Mouse (Mus musculus) adipocyte (in vitro differentiated cells): ENCODE data around the gene Urb2.
"Not testable (repeated sequence)": the region's sequence is repeated elsewhere in the genome, so short reads cannot be mapped to it uniquely, and the experiment has no call there.

Experiments used
- DNase-seq: peaks from one replicate; pipeline ENCODE4 v3.0.0-alpha.2; 2016; ENCODE audit warnings: low spot score

The Urb2 gene

DNA sequence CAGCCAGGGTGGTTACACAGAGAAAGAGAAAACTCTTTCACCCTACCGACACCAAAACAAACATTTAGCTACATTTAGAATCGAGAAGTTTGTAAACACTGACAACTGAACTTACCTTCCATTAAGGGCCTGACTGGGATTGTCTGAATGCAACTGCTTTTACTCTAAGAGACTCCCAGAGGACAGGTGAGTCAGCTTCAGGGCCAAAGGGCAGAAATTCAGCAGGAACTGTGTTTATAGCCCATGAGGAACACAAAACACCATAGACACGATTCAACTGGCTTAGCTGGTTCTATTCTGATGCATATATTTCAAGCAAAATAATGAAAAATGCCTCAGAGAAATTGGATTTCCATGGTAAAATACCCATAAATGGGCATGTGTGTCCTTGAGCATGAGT, 6.6 kb upstream of the Urb2 start:
- DNase-seq = no peak

- DNase-seq = no peak
These were observed 1.5 kb upstream of the Urb2 start for GRCm38 (mm10) chr8:124019782-124020181.

- peak; percentile 40 for DNase-seq
These were observed 670 bp upstream of the Urb2 start for GRCm38 (mm10) chr8:124020439-124021236.

DNA sequence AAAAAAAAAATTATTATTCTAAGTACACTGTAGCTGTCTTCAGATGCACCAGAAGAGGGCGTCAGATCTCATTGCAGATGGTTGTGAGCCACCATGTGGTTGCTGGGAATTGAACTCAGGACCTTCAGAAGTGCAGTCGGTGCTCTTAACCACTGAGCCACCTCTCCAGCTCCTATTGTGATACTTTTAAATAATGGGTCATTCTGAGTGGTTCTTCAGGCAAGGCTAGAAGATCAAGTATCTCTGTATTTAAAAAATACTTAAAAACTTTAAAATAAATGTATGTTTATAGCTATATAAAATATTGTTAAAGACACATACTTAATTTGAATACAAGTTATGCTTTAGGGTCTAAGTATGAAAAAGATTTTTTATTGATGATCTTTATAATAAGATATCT, 5.0 kb downstream of the Urb2 start:
- not testable (repeated sequence) for DNase-seq

GRCm38 (mm10) chr8:124027831-124028230, 6.5 kb downstream of the Urb2 start:
- DNase-seq = no peak

DNA sequence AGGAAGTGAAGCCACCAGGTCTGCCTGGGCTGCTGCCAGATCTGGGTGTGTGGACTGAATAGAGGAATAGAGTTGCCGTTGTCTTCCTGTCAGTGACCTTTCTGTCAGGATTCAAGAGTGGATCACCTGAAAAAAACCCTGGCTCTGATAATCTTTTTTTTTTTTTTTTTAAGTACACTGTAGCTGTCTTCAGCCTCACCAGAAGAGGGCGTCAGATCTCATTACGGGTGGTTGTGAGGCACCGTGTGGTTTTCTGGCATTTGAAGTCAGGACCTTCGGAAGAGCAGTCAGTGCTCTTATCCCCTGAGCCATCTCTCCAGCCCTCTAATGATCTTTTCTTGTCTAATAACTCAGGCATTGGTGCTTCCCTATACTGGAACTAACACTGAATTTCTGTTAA, 12.1 kb downstream of the Urb2 start:
- DNase-seq = no peak

DNA sequence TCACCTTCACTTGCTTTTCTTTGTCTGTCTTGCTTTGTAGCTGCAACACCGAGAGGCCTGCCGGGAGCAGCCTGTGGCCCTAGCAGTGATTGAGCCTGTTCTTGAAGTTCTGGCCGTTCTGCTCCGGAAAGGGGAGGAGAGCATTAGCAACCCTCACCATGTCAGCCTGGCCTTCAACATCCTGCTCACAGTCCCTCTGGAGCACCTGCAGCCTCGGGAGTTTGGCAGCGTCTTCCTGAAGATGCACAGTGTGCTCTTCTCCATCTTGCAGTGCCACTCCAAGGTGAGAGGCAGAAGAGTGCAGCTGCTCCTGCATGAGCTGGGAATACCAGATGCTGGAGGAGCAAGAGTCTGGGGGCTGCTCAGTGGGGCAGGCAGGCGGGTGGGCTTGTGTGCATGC, 16.8 kb downstream of the Urb2 start:
- DNase-seq = no peak

DNA sequence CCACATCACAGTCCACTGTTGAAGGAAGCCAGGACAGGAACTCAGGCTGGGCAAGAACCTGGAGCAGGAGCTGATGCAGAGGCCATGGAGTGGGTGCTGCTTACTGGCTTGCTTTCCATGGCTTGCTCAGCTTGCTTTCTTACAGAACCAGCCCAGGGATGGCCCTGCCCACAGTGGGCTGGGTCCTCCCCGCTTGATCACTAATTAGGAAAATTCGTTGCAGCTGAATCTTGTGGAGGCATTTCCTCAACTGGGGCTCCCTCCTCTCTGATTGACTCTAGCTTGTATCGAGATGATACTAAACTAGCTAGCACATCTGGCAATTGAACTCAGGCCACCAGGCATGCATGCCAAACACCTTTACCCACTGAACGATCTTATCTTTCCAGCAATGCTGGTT, 18.0 kb downstream of the Urb2 start:
- no peak for DNase-seq

DNA sequence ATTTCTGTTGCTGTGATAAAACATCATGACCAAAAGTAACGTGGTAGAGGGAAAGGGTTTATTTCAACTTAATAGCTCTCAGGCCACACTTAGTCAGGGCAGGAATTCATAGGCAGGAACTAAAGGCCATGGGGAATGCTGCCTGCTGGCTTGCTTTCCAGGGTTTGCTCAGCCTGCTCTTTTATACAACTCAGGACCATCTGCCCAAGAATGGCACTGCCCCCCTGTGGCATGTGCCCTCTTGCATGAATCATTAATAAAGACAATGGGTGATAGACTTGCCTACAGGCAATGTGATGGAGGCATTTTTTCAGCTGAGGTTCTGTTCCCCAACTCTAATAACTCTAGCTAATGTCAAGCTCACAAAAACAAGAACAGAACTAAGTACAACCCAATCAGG, 20.9 kb downstream of the Urb2 start:
- no peak for DNase-seq

DNA sequence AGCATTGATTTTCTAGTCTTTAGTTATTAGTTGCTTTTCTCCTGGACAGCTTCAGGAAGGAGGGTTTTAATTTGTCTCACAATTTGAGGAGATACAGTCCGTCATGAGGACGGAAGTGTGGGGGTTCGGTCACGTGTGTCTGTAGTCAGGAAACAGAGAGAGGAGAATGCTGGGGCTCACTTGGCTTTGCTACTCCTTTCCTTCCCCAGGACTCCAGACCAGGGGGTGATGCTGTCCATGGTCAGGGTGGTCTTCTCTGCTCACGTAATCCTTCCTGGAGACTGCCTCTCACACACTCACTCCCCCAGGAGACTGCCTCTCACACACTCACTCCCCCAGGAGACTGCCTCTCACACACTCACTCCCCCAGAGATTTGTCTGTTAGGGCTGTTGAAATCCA, 23.1 kb downstream of the Urb2 start:
- DNase-seq = no peak

DNA sequence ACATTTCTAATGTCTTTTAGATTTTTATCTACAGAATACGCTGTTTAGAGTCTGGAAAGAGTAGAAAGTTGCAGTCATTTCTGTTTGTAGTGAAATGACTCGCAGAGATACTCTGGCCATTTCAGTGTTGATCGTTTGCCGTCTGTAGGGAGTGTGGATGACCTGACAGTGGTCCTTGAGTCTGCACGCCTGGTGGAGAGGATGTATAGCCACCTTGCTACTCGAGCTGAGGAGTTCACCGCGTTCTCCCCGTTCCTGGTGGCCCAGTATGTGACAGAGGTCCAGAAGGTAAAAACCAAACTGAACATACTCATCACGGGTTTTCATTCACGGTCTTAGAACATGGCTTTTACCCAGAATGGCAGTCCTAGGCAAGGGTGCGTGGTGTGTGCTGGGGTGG, 23.6 kb downstream of the Urb2 start:
- no peak for DNase-seq

DNA sequence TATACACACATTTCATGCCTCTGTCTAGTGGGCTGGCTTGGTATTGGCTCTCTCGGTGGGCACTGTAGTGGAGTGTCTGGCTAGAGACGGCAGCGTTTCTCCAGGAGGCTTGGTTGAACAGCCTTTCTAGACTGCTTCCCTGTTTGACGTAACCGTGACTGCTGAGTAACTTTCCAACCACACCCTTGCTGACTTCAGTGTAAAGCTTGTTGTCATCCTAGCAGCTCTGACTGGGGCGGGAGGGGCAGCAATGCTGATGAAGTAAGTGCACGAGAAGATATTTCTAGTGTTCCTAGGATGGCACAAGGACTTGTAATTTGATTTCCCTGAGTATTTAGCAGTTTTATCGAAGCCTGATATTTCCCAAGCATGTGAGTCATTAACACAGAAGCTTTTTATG, 24.5 kb downstream of the Urb2 start:
- DNase-seq = no peak

DNA sequence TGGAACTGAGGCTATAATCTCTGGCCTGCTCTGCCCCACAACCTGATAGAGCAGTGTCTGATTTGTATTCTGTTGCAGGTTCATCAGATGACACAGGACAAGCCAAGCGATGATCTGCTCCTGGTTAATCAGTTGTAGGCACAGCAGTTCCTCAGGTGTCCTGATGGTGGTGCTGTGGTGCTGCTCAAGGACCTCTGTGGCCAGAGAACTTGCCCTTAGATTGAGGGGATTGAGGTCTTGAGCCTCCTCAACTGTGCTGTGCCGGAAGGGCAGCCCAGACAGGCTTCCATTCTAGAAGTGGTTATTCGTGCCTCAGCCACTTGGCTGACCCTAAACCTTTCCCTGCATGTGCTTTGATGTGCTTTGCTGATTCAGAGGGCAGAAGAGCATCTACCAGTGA, 30.8 kb downstream of the Urb2 start:
- DNase-seq = peak; percentile 49

DNA sequence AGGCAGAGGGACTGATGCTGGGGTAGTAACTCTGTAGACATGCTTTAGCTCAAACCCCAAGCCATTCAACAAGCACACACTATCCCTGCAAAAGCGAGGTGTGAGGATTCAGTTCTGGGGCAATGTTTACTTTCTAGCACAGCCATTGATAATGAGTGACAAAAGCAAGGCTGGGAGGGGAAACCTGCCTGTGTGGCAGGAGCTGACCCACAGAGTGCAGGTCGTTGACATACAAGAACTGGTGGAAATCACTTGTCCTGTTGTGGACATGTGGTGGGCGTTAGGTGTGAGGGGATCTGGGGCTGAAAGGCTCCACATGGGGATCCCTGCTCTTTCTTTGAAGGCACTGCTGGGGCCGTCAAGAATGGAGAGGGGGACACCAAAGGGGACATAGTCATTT, 31.3 kb downstream of the Urb2 start:
- DNase-seq = no peak

GRCm38 (mm10) chr8:124056832-124057655, 35.7 kb downstream of the Urb2 start:
- no peak for DNase-seq

DNA sequence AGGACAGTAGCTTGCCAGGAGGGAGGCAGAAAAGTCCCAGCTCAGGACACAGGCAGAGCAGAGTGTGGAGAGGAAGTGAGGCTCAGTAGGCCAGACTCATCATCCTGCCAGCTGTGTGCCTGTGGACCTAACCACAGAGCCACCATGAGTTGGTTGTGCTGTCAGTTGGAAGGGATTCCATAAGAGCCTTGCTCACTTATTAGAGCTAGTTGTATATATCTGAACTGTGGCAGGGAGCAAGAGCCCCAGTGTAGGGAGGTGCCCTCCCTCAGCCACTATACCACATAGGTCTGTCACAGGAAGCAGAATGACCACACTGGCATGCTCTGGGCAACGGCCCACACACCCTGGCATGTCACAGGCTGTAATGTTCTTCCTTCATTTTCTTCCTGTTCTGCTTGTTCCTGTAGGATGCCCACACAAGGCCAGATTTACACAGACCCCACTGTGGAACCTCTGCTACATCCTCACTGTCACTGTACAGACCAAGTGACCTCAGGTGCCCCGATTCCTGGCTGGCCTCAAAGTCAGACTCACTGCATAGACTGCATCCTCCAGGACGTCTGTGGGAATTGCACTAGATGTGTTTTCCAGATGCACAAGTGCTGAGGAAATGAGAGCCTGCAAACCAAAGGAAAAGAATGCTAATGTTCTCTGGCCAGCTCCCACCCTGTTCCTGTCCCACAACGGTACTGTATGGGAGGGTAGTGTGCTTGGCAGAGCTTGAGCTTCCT, 45.2 kb downstream of the Urb2 start:
- DNase-seq = no peak

DNA sequence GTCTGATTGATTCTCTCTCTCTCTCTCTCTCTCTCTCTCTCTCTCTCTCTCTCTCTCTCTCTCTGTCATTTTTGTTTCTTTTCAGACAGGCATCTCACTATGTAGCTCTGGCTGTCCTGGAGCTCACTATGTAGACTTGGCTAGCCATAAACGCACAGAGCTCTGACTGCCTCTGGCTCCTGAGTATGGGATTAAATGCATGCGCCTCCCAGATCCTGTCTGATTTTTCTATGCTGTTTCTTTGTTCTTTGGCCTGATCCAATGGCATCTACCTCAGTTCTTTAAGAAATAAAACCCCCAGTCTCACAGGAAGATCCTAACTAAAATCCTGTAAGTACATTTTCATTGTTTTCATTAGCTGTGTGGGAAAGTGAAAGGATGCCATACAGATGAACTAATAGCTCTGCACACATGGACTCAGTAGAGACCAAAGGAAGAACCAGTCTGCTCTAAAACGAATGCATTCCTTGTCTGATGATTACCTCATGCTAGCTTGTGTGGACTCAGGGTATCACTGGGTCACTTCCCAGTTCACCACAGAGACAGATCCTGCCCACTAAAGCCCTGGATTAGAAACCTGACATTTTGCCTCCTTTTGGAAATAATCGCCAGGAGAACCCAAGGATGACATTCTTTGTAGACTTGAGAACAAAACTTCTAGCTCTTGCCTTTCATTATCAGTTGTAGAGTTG, 45.9 kb downstream of the Urb2 start:
- DNase-seq = no peak

GRCm38 (mm10) chr8:124070363-124071324, 49.3 kb downstream of the Urb2 start:
- no peak for DNase-seq

DNA sequence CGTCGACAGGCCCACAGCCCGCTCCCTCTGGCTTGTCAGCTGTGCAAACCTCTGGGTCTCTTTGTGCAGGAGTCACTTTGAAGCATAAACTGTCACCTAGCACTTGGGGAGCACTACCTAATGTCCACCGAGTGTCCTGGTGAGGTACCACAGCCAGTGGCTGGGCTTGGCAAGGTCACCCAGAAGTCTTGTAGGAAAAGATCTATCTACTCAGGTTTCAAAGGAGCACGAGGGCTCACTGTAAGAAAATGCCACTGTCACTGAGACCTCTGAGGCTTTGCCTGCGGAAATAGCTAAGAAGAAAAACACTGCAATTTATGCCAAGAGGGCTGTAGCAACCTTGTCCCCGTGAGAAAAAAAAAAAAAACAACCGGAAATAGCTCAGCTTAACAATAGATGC, 54.7 kb downstream of the Urb2 start:
- DNase-seq = no peak

DNA sequence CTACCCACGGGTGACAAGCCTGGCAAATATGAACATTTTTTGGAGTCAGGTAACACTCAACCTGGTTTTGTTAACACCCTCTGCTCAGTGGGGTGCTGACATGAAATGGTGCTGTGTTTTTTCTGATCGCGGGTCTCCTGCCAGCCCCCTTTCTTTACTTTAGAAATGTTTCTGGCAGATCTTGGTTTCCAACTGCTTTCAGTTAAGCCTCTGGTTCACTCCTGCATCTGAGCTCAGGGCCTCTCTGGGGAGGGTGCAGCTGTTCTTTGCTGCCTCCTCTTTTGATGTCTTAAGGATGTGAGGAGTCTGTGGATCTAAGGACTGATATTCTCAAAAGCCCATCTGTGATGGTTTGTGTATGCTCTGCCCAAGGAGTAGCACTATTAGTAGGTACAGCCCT, 55.1 kb downstream of the Urb2 start:
- no peak for DNase-seq

GRCm38 (mm10) chr8:124077377-124077776, 56.1 kb downstream of the Urb2 start:
- no peak for DNase-seq
